Mouse (Mus musculus) erythroblast, embryonic 14.5 days (primary cell): Measurements from ENCODE around the gene Rfx2. TPM values are rescaled to one million over a fixed set of nuclear protein-coding genes. Genes with fewer than 3 reads are reported as not detected.

ENCODE experiments used
- H3K27me3 ChIP-seq: 2 replicates; pipeline ENCODE4 v1.6.1; 2012; ENCODE audit warnings: inconsistent platforms; ENCODE audit not compliant: control insufficient read depth
- H3K36me3 ChIP-seq: 2 replicates; pipeline ENCODE4 v1.6.1; 2012; ENCODE audit warnings: mild to moderate bottlenecking, inconsistent platforms; ENCODE audit not compliant: control insufficient read depth
- H3K4me1 ChIP-seq: 2 replicates; pipeline ENCODE4 v1.6.1; 2012; ENCODE audit warnings: inconsistent platforms; ENCODE audit not compliant: control insufficient read depth
- H3K4me3 ChIP-seq: replicated peaks from 2 replicates; pipeline ENCODE3; 2012; ENCODE audit warnings: moderate library complexity, mild to moderate bottlenecking, inconsistent platforms
- H3K9me3 ChIP-seq: 2 replicates; pipeline ENCODE4 v1.6.1; 2012; ENCODE audit warnings: low read length, inconsistent platforms, mixed read lengths; ENCODE audit not compliant: control insufficient read depth
- GATA1 ChIP-seq: IDR thresholded peaks from 2 replicates; pipeline ENCODE4 v1.6.1; 2012; ENCODE audit warnings: low read length, inconsistent platforms, mixed read lengths
- TAL1 ChIP-seq: IDR thresholded peaks from 3 replicates; pipeline ENCODE4 v1.6.1; 2012; ENCODE audit warnings: low read length, inconsistent platforms, mixed read lengths
- polyA plus RNA-seq: library from polyadenylated mRNA; stranded (reverse); fragments of >175 nt; gene quantifications from 2 replicates; pipeline ENCODE4 v1.2.3, GENCODE M21; 2012

Gene Rfx2
- polyA plus RNA-seq, 1 experiment, result 26.9 TPM

- TF ChIP-seq GATA1 (no peak), TAL1 (no peak)
- Histone ChIP-seq H3K27me3 (peaks cover 53% of the 10 kb centered on the region), H3K36me3 (peaks cover 16% of the 10 kb centered on the region), H3K4me1 (peaks cover 22% of the 10 kb centered on the region), H3K9me3 (no peaks in the 10 kb centered on the region), H3K4me3 (no peak overlapping the region)
Observed at GRCm38 (mm10) chr17:56728117-56728516, 102.7 kb downstream of the Rfx2 start.

GRCm38 (mm10) chr17:56727659-56728058 is 103.2 kb downstream of the Rfx2 start:
- TF ChIP-seq GATA1 (no peak), TAL1 (no peak)
- peaks cover 51% of the 10 kb centered on the region for H3K27me3 ChIP-seq
- H3K9me3 ChIP-seq, result no peaks in the 10 kb centered on the region
- H3K4me1 ChIP-seq, result peaks cover 22% of the 10 kb centered on the region
- no peak overlapping the region for H3K4me3 ChIP-seq
- peaks cover 20% of the 10 kb centered on the region for H3K36me3 ChIP-seq

- no peaks in the 10 kb centered on the region for H3K9me3 ChIP-seq
- H3K27me3 ChIP-seq, result peaks cover 47% of the 10 kb centered on the region
- H3K4me3 ChIP-seq, result no peak overlapping the region
- peaks cover 22% of the 10 kb centered on the region for H3K4me1 ChIP-seq
- peaks cover 25% of the 10 kb centered on the region for H3K36me3 ChIP-seq
- TF ChIP-seq GATA1 (no peak), TAL1 (no peak)
Observed at GRCm38 (mm10) chr17:56727029-56727649, 103.7 kb downstream of the Rfx2 start.

Other genes starting within 250 kb of the Rfx2 start
- 26.3 and 27.6 TPM in 2 replicates for gene Safb2, start 246.4 kb downstream of the Rfx2 start, polyA plus RNA-seq
- gene Safb, start 246.2 kb downstream of the Rfx2 start, polyA plus RNA-seq, result 27.9 and 29.6 TPM in 2 replicates
- gene 2410015M20Rik, start 221.2 kb downstream of the Rfx2 start, polyA plus RNA-seq, result 21.4 and 25.5 TPM in 2 replicates
- 810 and 1,011 TPM in 2 replicates for gene Rpl36, start 217.6 kb downstream of the Rfx2 start, polyA plus RNA-seq
- gene Lonp1, start 204.1 kb downstream of the Rfx2 start, polyA plus RNA-seq, result 6.7 TPM in 2 replicates
- gene Catsperd, start 202.9 kb downstream of the Rfx2 start, polyA plus RNA-seq, result not detected in 2 replicates
- gene Ranbp3, start 157.7 kb downstream of the Rfx2 start, polyA plus RNA-seq, result 16.4 and 17.4 TPM in 2 replicates
- 70.5 and 83.1 TPM in 2 replicates for gene Ndufa11, start 113.2 kb downstream of the Rfx2 start, polyA plus RNA-seq
- gene Vmac, start 113.0 kb downstream of the Rfx2 start, polyA plus RNA-seq, result 0.22 and 0.55 TPM in 2 replicates
- gene Nrtn, start 73.5 kb downstream of the Rfx2 start, polyA plus RNA-seq, result 1.4 and 2.2 TPM in 2 replicates
- 2.7 and 3.2 TPM in 2 replicates for gene Dus3l, start 66.3 kb downstream of the Rfx2 start, polyA plus RNA-seq
- 0.66 and 0.78 TPM in 2 replicates for gene Prr22, start 60.8 kb downstream of the Rfx2 start, polyA plus RNA-seq
- gene Acsbg2, start 43.4 kb upstream of the Rfx2 start, polyA plus RNA-seq, result not detected in 2 replicates
- gene 1700061G19Rik, start 44.5 kb upstream of the Rfx2 start, polyA plus RNA-seq, result not detected in 2 replicates
- gene Mllt1, start 104.4 kb upstream of the Rfx2 start, polyA plus RNA-seq, result 5.1 and 5.8 TPM in 2 replicates
- gene Acer1, start 151.1 kb upstream of the Rfx2 start, polyA plus RNA-seq, result 0.01 TPM in 1 of 2 replicates, not detected in the other
- gene Clpp, start 159.3 kb upstream of the Rfx2 start, polyA plus RNA-seq, result 12.3 and 14.6 TPM in 2 replicates
- 2.1 and 2.9 TPM in 2 replicates for gene Alkbh7, start 166.3 kb upstream of the Rfx2 start, polyA plus RNA-seq
- gene Pspn, start 169.0 kb upstream of the Rfx2 start, polyA plus RNA-seq, result not detected in 2 replicates
- gene Gtf2f1, start 180.3 kb upstream of the Rfx2 start, polyA plus RNA-seq, result 31.9 and 32.9 TPM in 2 replicates
- gene Gm17949, start 180.5 kb upstream of the Rfx2 start, polyA plus RNA-seq, result not detected in 2 replicates
- 31.3 and 33.6 TPM in 2 replicates for gene Khsrp, start 200.5 kb upstream of the Rfx2 start, polyA plus RNA-seq
- not detected in 2 replicates for gene Slc25a41, start 210.6 kb upstream of the Rfx2 start, polyA plus RNA-seq
- 0.05 TPM in 2 replicates for gene Crb3, start 228.1 kb upstream of the Rfx2 start, polyA plus RNA-seq
- 0.21 and 0.26 TPM in 2 replicates for gene Slc25a23, start 228.8 kb upstream of the Rfx2 start, polyA plus RNA-seq
- 0.03 and 0.09 TPM in 2 replicates for gene Dennd1c, start 247.5 kb upstream of the Rfx2 start, polyA plus RNA-seq